Mouse (Mus musculus): ENCODE measurements around the gene 4930452B06Rik. TPM values are rescaled to one million over a fixed set of nuclear protein-coding genes. Genes with fewer than 3 reads are reported as not detected.
A peak's percentile ranks its signal among the peaks of the same experiment; 100 is the strongest.

Gene 4930452B06Rik
- polyA plus RNA-seq, 1 experiment from 2014 or later = 7.4 TPM

DNA sequence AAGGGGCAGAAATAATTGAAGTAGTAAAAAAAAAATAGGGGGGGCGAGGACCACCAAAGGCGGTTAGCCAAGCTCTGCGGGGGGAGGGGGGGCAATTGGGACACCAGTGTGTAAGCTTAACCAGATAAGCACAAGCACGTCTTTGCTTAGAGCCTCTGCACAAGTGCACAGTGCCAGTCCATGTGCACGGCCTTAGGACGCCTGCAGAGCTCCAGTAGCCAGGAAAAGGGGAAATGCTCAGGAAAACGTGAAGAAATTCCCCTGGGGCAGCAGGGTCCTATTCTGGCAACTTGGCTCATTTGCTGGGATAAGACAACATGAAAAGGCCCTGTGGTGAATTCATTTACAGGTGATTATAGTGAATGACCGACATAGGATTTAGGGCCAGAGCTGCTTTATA, 188.7 kb downstream of the 4930452B06Rik start:
- H3K27ac ChIP-seq (ENCODE audit: low read length) = no peak overlapping the region
- H3K27me3 ChIP-seq (ENCODE audit: control insufficient read depth, insufficient read depth, low read depth, low read length) = no peaks in the 10 kb centered on the region
- H3K4me2 ChIP-seq (ENCODE audit: low read length) = no peak overlapping the region
- no peak overlapping the region for H3K9ac ChIP-seq (ENCODE audit: low read depth, low read length)
- H3K4me1 ChIP-seq (ENCODE audit: control insufficient read depth, insufficient read depth, low read length) = peaks cover 7% of the 10 kb centered on the region
- H3K36me3 ChIP-seq (ENCODE audit: control insufficient read depth, insufficient read depth, low read length) = no peaks in the 10 kb centered on the region
- no peak overlapping the region for H3K4me3 ChIP-seq (ENCODE audit: low read depth, low read length)
- ATAC-seq = no peak
- WGBS = 56% methylated on average over 8 of the region's 8 CpGs
- no peaks in the 10 kb centered on the region for H3K9me3 ChIP-seq (replicated peaks; ENCODE audit: control insufficient read depth, low read length, poor library complexity, severe bottlenecking)

DNA sequence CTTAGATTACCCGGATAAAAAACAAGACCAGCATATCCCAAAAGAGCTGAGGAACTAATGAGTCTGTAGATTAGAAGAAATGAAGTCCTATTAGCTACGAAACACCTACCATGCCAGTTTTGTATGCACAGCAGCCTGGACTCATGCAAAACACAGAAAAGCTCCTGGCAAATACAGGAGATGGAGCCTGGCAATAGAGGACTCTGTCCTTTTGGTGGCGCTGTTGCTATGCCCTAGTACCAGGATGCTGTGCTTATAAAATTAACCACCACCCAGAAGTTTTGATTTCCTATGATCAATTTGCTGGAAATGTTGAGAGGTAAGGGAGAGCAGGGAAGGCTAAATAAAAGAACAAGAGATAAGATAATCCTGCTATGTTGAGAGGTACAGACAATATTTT, 189.4 kb downstream of the 4930452B06Rik start:
- no peak for ATAC-seq
- no peak overlapping the region for H3K9ac ChIP-seq (ENCODE audit: low read depth, low read length)
- no peaks in the 10 kb centered on the region for H3K9me3 ChIP-seq (replicated peaks; ENCODE audit: control insufficient read depth, low read length, poor library complexity, severe bottlenecking)
- H3K36me3 ChIP-seq (ENCODE audit: control insufficient read depth, insufficient read depth, low read length) = no peaks in the 10 kb centered on the region
- peaks cover 7% of the 10 kb centered on the region for H3K4me1 ChIP-seq (ENCODE audit: control insufficient read depth, insufficient read depth, low read length)
- no peak overlapping the region for H3K4me2 ChIP-seq (ENCODE audit: low read length)
- H3K27me3 ChIP-seq (ENCODE audit: control insufficient read depth, insufficient read depth, low read depth, low read length) = no peaks in the 10 kb centered on the region
- WGBS = 63% methylated on average over 3 of the region's 3 CpGs
- no peak overlapping the region for H3K4me3 ChIP-seq (ENCODE audit: low read depth, low read length)
- H3K27ac ChIP-seq (ENCODE audit: low read length) = no peak overlapping the region

DNA sequence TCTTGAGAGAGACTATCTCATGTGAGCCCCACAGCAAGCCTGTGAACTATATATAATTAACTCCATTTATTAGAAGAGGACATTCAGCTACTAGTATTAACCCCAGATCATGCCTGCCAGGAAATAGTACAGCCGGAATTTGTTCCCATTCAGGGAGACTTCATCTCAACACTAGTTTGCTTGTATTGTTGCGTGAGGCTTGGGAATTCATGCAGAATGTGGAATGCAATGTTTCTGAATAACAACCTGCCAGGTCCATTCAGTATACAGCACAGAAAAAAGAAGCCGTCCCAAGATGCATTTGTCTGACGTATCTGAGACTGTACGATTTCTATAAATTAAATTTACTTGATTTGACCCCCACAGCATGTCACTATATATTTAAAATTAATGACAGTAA, 190.2 kb downstream of the 4930452B06Rik start:
- 76% methylated on average over 5 of the region's 5 CpGs for WGBS
- no peak for ATAC-seq
- Histone ChIP-seq H3K9ac (ENCODE audit: low read depth, low read length) (no peak overlapping the region), H3K4me1 (ENCODE audit: control insufficient read depth, insufficient read depth, low read length) (peaks cover 7% of the 10 kb centered on the region), H3K4me2 (ENCODE audit: low read length) (no peak overlapping the region), H3K27ac (ENCODE audit: low read length) (no peak overlapping the region), H3K9me3 (replicated peaks; ENCODE audit: control insufficient read depth, low read length, poor library complexity, severe bottlenecking) (no peaks in the 10 kb centered on the region), H3K27me3 (ENCODE audit: control insufficient read depth, insufficient read depth, low read depth, low read length) (no peaks in the 10 kb centered on the region), H3K36me3 (ENCODE audit: control insufficient read depth, insufficient read depth, low read length) (no peaks in the 10 kb centered on the region), H3K4me3 (ENCODE audit: low read depth, low read length) (no peak overlapping the region)

DNA sequence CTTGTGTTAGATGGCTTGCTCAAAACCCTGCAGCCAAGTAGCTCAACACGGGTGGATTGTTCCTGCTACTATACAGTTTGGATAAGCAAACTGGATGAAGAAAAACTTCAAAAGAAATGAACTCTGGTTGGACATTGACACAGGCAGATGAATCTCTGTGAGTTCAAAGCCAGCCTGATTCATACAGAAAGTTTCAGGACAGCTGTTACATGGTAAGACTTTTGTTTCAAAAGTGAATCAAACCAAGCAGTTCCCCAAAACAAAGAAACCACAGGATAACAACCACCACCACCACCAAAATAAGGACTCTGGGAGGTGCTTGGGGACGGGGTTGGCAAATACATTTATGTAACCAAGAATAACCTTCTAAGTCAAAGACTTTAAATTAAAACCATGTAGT, 193.2 kb downstream of the 4930452B06Rik start:
- H3K36me3 ChIP-seq (ENCODE audit: control insufficient read depth, insufficient read depth, low read length) = no peaks in the 10 kb centered on the region
- no peak overlapping the region for H3K4me2 ChIP-seq (ENCODE audit: low read length)
- no peak overlapping the region for H3K9ac ChIP-seq (ENCODE audit: low read depth, low read length)
- H3K27me3 ChIP-seq (ENCODE audit: control insufficient read depth, insufficient read depth, low read depth, low read length) = no peaks in the 10 kb centered on the region
- ATAC-seq = no peak
- H3K27ac ChIP-seq (ENCODE audit: low read length) = no peak overlapping the region
- H3K9me3 ChIP-seq (replicated peaks; ENCODE audit: control insufficient read depth, low read length, poor library complexity, severe bottlenecking) = no peaks in the 10 kb centered on the region
- peaks cover 10% of the 10 kb centered on the region for H3K4me1 ChIP-seq (ENCODE audit: control insufficient read depth, insufficient read depth, low read length)
- no peak overlapping the region for H3K4me3 ChIP-seq (ENCODE audit: low read depth, low read length)
- WGBS = 76% methylated on average over 2 of the region's 2 CpGs

DNA sequence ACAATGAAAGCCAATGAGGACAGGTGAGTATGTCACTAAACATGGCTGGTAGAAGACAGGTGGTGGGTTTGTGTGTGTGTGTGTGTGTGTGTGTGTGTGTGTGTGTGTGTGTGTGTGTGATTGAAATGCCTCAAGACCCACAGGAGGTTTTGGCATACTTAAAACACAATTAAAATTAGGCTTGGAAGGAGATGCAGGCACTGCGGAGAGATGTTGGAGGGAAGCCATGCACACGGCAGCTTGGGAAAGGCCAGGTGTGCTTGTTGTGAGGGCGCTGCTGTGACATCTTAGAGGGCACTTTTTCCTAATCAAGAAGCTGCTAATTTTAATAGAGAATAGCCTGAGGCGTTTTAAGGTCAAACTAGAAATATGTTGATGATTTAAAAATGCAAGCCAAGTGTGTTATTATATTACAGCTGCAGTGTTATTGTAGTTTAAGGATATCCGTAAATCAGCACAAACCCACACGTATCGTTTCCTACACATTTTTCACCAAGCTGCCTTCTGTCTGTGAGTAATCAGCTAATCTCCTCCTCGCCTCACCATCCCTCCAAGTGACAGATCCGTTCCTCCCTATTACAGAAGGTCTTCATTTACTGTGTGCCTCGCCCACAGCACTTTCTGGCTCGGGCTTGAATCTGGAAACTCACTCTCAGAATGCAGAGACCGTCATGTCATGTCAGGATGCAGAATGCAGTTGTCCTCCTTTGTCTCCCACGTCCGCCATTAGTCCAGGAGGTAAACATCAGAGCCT, 201.5 kb downstream of the 4930452B06Rik start:
- ATAC-seq = no peak
- H3K27me3 ChIP-seq (ENCODE audit: control insufficient read depth, insufficient read depth, low read depth, low read length) = no peaks in the 10 kb centered on the region
- no peak overlapping the region for H3K4me3 ChIP-seq (ENCODE audit: low read depth, low read length)
- 0 out of 2 replicates have a peak, but pooled peaks cover 3% of the 10 kb centered on the region for H3K4me1 ChIP-seq (ENCODE audit: control insufficient read depth, insufficient read depth, low read length)
- no peaks in the 10 kb centered on the region for H3K9me3 ChIP-seq (replicated peaks; ENCODE audit: control insufficient read depth, low read length, poor library complexity, severe bottlenecking)
- H3K9ac ChIP-seq (ENCODE audit: low read depth, low read length) = no peak overlapping the region
- no peaks in the 10 kb centered on the region for H3K36me3 ChIP-seq (ENCODE audit: control insufficient read depth, insufficient read depth, low read length)
- WGBS = 67% methylated on average over 14 of the region's 14 CpGs
- no peak overlapping the region for H3K27ac ChIP-seq (ENCODE audit: low read length)
- no peak overlapping the region for H3K4me2 ChIP-seq (ENCODE audit: low read length)

DNA sequence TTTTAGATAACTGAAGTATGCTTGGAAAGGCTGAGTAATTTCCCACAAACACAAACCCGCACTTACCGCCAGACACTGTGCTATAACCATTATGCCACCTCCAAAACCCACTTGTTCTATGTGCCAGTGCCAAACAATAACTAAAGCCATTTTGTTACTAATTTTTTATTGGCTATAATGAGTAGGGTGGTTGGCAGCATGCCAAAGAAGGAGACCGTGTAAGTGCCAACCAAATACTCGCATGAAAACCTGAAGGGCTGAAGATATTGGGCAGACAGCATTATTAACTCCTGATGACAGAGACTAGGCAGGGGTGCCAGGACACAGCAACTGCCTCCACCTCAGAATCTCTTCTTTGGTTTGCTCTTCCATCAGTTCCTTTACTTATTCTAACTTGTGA, 203.1 kb downstream of the 4930452B06Rik start:
- Histone ChIP-seq H3K4me3 (ENCODE audit: low read depth, low read length) (no peak overlapping the region), H3K27me3 (ENCODE audit: control insufficient read depth, insufficient read depth, low read depth, low read length) (no peaks in the 10 kb centered on the region), H3K36me3 (ENCODE audit: control insufficient read depth, insufficient read depth, low read length) (no peaks in the 10 kb centered on the region), H3K4me1 (ENCODE audit: control insufficient read depth, insufficient read depth, low read length) (no peaks in the 10 kb centered on the region), H3K27ac (ENCODE audit: low read length) (no peak overlapping the region), H3K9ac (ENCODE audit: low read depth, low read length) (no peak overlapping the region), H3K9me3 (replicated peaks; ENCODE audit: control insufficient read depth, low read length, poor library complexity, severe bottlenecking) (no peaks in the 10 kb centered on the region), H3K4me2 (ENCODE audit: low read length) (no peak overlapping the region)
- WGBS = 66% methylated on average over 4 of the region's 4 CpGs
- ATAC-seq = no peak

DNA sequence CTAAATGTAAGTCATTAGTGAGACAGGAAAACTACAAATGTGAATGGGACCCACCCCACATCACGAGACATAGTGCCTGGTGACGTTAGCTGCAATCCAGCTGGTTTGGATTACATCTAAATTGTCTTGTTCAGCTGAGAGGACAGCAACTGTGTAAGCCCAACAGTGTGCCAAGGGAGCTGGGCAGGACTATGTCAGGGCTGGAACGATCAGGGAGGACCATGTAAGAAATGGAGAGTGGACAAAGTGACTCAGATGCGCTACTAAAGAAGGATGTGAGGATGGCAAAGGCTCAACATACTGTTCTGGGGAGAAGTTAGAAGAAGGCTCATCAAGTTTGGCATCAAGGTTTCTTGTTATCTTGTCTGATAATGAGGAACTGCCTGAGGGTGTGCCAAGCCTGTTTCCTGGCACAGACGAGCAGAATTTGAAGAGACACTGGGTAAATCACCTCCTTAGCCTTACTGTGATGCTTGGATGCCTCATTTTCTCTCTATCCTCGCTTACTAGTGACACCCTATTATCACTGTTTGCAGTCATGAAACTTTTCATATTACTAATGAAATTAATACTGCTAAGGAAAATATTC, 203.6 kb downstream of the 4930452B06Rik start:
- no peak for ATAC-seq
- Histone ChIP-seq H3K27ac (ENCODE audit: low read length) (no peak overlapping the region), H3K4me1 (ENCODE audit: control insufficient read depth, insufficient read depth, low read length) (no peaks in the 10 kb centered on the region), H3K36me3 (ENCODE audit: control insufficient read depth, insufficient read depth, low read length) (no peaks in the 10 kb centered on the region), H3K4me2 (ENCODE audit: low read length) (no peak overlapping the region), H3K9ac (ENCODE audit: low read depth, low read length) (no peak overlapping the region), H3K27me3 (ENCODE audit: control insufficient read depth, insufficient read depth, low read depth, low read length) (no peaks in the 10 kb centered on the region), H3K4me3 (ENCODE audit: low read depth, low read length) (no peak overlapping the region), H3K9me3 (replicated peaks; ENCODE audit: control insufficient read depth, low read length, poor library complexity, severe bottlenecking) (no peaks in the 10 kb centered on the region)
- WGBS = 84% methylated on average over 6 of the region's 6 CpGs

DNA sequence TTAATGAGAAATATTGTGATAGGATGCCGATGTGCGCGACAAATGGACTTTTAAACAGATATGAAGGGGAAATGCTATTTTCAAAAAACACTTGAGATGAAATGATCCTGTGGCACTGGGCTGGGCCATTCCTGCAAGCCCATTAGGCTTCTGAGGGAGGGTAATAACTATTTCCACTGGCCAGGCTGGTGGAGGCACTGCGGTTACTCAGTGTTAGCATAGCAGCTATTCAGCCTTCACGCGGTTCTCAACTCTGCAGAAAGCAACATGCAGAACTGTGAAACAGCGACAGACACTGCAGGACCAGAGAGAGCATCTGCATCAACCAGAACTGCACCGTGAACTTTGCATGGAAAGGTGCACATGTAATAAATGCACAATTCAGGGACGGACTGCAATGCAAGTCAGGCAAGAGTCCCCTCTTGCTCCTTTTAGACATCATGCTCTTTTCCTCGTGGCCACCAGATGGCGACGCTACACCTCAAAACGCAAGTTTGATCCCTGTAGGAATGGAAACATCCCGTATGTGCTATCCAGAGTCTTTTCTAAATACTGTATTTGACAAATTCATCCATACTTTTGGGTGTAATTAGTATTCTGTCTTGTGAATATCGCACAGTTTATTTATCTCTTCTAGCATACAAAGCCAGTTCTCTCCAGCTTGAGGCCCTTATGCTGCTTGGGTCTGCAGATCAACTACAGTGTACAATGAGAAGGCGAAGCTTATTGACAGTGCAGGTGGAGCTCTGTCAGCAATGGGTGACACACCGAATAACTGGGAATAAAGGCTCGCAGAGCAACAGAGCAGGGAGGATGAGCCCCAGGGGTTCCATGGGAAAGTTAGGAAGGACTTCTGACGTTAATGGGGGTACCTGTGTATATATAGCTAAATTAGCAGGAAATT, 205.6 kb downstream of the 4930452B06Rik start:
- H3K27ac ChIP-seq (ENCODE audit: low read length) = no peak overlapping the region
- 41% methylated on average over 19 of the region's 19 CpGs for WGBS
- no peak overlapping the region for H3K9ac ChIP-seq (ENCODE audit: low read depth, low read length)

DNA sequence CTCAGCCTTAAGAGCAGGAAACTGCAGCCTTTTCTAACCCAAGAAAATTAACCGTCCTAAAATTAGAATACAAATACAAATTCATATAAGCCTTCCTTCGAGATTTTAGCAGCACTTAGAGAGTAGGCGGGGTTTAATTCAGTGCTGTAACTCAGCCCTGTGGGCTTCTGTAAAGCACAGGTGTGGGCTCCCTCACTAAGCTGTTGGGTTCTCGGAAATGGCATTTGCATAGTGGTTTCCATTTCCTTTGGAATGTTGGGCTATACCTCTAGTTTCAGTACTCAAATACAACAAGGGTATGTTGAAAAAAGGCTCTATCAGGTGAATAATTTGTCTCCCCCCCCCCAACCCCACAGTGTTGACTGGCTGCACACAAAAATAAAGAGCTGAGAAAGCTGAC, 206.3 kb downstream of the 4930452B06Rik start:
- 69% methylated on average over 4 of the region's 4 CpGs for whole genome bisulfite sequencing
- no peaks in the 10 kb centered on the region for H3K36me3 ChIP-seq (ENCODE audit: control insufficient read depth, insufficient read depth, low read length)
- no peak overlapping the region for H3K4me3 ChIP-seq (ENCODE audit: low read depth, low read length)
- H3K4me1 ChIP-seq (ENCODE audit: control insufficient read depth, insufficient read depth, low read length) = no peaks in the 10 kb centered on the region
- H3K9me3 ChIP-seq (replicated peaks; ENCODE audit: control insufficient read depth, low read length, poor library complexity, severe bottlenecking) = no peaks in the 10 kb centered on the region
- no peak overlapping the region for H3K27ac ChIP-seq (ENCODE audit: low read length)
- H3K9ac ChIP-seq (ENCODE audit: low read depth, low read length) = no peak overlapping the region
- H3K27me3 ChIP-seq (ENCODE audit: control insufficient read depth, insufficient read depth, low read depth, low read length) = no peaks in the 10 kb centered on the region
- H3K4me2 ChIP-seq (ENCODE audit: low read length) = no peak overlapping the region
- no peak for ATAC-seq

More for the DNA sequence above, 205.6 kb downstream of the 4930452B06Rik start:
- no peaks in the 10 kb centered on the region for H3K4me1 ChIP-seq (ENCODE audit: control insufficient read depth, insufficient read depth, low read length)
- ATAC-seq = peak; percentile 92
- H3K9me3 ChIP-seq (replicated peaks; ENCODE audit: control insufficient read depth, low read length, poor library complexity, severe bottlenecking) = no peaks in the 10 kb centered on the region
- no peak overlapping the region for H3K4me3 ChIP-seq (ENCODE audit: low read depth, low read length)
- H3K36me3 ChIP-seq (ENCODE audit: control insufficient read depth, insufficient read depth, low read length) = no peaks in the 10 kb centered on the region
- H3K27me3 ChIP-seq (ENCODE audit: control insufficient read depth, insufficient read depth, low read depth, low read length) = no peaks in the 10 kb centered on the region
- H3K4me2 ChIP-seq (ENCODE audit: low read length) = peak overlapping the region; percentile 37
